Mouse (Mus musculus): ENCODE results near the gene Stxbp4.

Gene Stxbp4

DNA sequence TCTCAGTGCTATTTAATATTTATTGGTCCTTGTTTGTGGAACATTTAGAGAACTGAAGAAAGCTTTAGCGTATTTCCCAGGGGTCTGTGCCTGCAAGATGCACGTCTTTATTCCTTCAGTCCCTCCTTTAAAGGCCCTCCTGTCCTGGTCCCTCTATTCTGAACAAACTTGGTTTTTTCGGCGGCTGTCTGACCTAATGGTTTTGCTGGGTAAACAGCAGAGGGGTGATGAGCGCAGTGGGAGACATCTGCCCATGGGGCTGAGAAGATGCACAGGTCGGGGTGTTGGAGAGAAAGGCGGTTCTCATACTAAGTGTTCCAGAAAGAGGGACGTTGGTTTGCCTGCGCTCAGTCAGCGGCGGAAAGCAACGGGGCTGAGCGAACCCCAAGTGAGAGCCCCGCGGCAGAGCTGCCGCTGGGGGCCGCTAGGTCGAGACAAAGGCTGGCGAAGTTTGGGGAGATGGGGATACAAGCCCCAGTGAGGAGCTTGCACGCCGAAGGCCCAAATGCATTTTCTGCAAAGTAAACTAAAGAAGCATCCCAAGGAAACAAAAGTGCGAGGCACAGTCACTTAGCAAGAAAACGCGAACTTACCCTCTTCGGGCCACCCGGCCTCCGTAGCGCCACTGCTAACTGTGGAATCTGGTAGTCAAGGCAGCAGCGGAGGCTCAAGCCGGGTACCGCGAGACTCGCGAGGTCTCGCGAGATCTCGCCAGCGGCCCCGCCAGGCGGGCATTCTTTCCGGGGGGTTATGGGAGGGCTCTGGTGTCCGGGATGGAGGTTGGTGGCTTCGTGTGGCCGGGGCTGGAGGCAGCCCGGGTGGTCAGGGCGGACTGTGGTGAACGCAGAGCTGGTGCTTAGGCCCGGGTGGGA is at the start of gene Stxbp4, which contains the start of gene Cox11:
Stxbp4 (minus strand) TSS at position 645 of the 872 bp plus-strand sequence.
Cox11 (plus strand) TSS at position 734 of the 872 bp plus-strand sequence.
- peak; percentile 95 for DNase-seq (ENCODE audit: low spot score)

DNA sequence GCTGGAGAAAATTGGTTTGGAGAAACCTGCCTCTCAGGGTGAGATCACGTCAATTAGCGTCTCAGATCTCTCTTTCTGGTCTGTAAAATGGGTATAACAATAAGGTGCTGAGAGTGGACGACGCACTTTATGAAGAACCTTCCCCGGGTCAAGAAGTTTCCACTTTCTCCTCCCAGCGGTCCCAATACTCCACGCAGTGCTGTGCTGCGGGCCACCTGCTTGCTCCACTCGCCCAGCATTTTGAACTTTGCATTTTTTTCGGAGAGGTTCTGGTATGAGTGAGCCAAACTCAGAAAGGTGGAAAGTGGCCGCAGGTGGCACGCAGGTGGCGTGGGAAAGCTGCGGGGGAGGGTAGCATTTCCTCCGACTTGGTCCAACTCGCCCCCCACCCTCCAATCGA is 49.2 kb upstream of the Stxbp4 start:
- no peak for DNase-seq (ENCODE audit: low spot score)

GRCm38 (mm10) chr11:90686287-90687025 is 48.6 kb upstream of the Stxbp4 start:
- no peak for DNase-seq (ENCODE audit: low spot score)

DNA sequence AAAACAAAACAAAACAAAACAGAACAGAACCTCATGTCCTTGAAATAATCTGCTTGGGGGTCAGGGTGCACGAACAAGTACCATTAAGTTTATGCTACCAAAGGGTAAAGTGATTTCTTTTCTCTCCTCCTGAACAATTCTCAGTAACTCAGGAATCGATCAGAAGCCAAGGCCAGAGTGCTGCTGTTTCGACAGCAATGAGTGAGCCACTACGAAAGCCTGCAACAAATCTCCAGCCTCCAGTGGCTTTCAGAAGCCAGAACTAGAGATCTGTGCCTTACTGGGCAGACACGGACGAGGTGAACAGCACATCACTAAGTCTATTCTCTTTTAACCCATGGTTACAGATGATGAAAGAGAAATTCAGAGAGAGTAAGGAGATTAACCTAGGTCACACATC is 47.3 kb upstream of the Stxbp4 start:
- no peak for DNase-seq (ENCODE audit: low spot score)

GRCm38 (mm10) chr11:90684765-90685164 is 46.9 kb upstream of the Stxbp4 start:
- no peak for DNase-seq (ENCODE audit: low spot score)

GRCm38 (mm10) chr11:90681171-90681570 is 43.3 kb upstream of the Stxbp4 start:
- DNase-seq (ENCODE audit: low spot score): no peak

- no peak for DNase-seq (ENCODE audit: low spot score)
These were observed 40.7 kb upstream of the Stxbp4 start for GRCm38 (mm10) chr11:90678582-90678981.

- no peak for DNase-seq (ENCODE audit: low spot score)
These were observed 39.9 kb upstream of the Stxbp4 start for GRCm38 (mm10) chr11:90677771-90678288.

GRCm38 (mm10) chr11:90677027-90677426 is 39.1 kb upstream of the Stxbp4 start:
- no peak for DNase-seq (ENCODE audit: low spot score)

- no peak for DNase-seq (ENCODE audit: low spot score)
These were observed 37.7 kb upstream of the Stxbp4 start for GRCm38 (mm10) chr11:90675479-90676110.

GRCm38 (mm10) chr11:90667325-90667724 is 29.4 kb upstream of the Stxbp4 start:
- DNase-seq (ENCODE audit: low spot score): no peak

DNA sequence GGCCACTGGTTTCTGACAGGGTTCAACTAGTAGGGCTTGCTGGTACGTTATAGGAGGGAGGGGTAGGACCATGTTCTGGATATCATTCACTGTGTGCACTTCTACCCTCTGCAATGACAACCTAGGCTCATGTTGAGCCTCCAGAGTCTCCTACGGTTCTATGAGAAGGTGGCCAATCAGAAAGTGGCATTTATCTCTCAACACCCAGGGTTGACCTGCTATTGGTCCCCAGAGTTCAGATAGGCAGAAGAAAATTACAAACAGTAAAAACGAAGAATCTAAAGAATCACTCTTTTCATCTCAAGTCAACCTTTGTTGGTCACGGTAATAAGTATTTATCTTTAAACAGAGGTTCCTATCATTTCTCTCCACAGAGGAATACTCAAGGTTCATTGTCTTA is 29.0 kb upstream of the Stxbp4 start:
- no peak for DNase-seq (ENCODE audit: low spot score)

DNA sequence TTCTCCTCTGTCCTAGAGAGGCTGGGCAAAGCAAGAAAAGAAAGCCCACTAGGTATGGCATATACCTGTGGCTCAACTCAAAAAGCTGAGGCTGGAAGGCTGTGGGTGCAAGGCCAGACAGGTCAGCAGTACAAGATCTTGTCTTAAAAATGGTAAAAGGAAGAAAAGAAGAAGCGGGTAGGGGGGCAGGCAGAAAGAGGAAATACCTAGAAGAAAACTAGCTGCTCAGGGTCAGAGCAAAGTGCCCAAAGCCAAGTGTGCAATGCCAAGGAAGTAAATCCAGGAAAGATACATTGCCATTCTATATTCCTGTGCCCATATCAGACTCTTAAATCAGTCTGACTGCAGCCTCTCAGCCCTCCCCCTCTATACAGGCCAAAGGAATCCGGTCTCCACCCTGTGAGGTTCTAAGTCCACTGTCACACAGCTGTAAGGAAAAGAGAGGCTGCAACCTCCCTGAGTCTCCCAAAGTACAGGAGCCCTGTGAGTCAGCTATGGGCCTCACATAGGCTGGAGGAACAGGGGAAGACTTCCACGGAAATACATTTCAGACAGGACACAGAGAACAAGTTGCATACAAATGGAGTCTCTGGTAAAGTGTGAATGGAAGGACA is 28.4 kb upstream of the Stxbp4 start:
- DNase-seq (ENCODE audit: low spot score): no peak

DNA sequence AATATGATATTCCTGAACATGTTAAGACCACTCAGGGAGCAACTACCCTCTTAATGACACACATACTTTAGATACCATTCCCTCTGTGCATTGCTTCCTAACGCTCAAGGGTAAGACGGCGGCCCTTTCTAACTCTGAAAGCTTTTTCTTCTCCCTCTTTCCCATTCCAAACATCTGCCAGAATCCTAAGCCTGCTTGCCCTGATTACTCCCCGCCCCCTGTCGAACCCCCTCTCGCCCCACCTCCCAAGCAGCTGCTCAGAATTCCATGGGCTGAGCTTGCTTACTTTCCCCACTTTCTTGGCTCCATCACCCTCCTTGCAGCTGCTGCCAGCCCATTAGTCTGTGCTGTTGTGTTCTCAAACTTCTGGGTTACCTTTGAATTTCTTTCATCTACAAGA is 27.3 kb upstream of the Stxbp4 start:
- DNase-seq (ENCODE audit: low spot score): no peak

DNA sequence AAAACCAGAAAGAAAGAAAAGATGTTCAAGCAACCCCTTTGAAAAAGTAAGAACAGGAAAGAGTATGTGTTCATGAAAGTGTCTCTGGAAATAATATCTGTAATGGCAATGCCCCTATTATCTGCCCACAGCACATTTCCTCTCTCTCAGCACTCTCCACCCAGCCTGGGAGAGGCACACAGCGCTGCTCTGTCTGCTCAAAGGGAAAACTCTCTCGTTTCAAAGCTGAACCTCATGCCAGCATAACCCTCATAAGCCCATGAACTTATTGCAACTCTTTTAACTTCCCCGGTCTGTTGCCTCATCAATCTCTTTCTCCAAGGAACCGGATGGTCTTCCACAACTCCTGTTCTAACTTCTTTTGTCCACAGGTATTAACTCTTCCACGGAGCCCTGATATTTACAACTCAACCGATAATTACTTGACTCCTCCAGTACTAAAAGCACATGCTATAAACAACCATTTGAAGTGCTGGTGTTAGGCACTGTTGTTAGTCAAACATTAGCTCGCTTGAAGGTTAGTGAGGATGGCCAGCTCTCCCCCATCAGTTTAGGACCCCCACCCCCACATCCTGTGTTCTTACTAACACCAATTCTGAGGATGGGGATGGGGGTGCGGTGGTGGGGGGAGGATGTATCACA is 26.6 kb upstream of the Stxbp4 start:
- DNase-seq (ENCODE audit: low spot score): no peak

- no peak for DNase-seq (ENCODE audit: low spot score)
These were observed 25.9 kb upstream of the Stxbp4 start for GRCm38 (mm10) chr11:90663618-90664297.

DNA sequence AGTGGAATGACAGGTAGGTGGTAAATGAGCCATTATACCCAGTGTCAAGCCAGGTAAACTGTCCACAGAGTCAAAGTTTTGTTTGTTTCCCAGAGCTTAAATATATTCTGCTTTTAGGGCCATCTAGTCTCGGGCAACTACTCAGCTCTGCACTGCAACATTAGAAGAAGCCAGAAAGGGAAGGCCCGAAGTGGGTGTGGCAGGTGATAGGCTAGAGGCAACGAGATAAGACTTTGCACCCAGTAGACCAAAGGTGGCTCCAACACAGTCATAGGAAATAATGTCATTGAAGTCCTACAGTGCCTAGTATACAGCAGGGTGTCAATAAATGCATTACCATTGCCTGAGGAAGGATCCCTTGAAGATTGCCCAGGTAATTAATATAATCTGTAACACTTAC is 25.2 kb upstream of the Stxbp4 start:
- DNase-seq (ENCODE audit: low spot score): no peak

DNA sequence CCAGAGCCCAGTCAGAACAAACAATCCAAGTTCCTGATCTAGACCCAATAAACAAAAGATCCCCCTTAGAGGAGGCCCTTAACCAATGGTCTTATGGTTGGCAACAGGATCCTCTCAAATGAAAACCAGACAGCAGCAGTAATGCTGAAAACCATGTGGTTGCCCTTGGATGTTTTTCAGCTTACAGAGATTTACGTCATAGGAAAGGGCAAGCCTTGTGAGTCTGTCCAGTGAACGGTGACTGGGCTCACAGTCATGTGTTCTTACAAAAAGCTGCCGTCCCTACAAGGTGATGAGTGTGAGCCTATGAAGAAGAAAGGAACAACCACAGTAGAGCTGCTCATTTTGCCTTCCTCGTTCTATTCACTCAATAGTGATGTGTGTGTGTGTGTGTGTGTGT is 22.8 kb upstream of the Stxbp4 start:
- no peak for DNase-seq (ENCODE audit: low spot score)

DNA sequence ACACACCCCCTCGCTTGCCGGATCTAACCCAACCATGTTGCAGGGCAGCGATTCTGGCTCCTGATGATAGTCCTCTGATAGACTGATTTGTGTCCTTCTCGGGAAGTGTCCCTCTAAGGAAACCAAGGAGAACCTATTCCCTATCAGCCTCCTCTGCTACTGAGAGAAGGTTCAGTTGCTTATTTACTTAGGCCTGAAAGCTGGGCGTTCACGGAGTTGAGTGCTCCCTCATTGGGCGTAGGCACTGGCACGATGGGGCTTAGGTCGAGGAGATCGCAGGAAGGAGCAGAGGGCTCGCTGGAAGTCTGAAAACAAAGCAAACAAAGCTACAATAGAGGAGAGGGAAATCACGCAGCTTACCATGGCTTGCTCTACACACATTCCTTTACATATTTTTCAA is 19.6 kb upstream of the Stxbp4 start:
- no peak for DNase-seq (ENCODE audit: low spot score)

GRCm38 (mm10) chr11:90652603-90653002 is 14.7 kb upstream of the Stxbp4 start:
- DNase-seq (ENCODE audit: low spot score): no peak

Measured in layer of hippocampus, adult 11-12 months (tissue).